Mouse (Mus musculus): Measurements from ENCODE around the gene Slit1. TPM values are rescaled to one million over a fixed set of nuclear protein-coding genes. Genes with fewer than 3 reads are reported as not detected.

Slit1 gene
- polyA plus RNA-seq, 1 experiment from 2014 or later: 0.35 TPM

- no peak overlapping the region for H3K4me3 ChIP-seq (ENCODE audit: low read depth, low read length)
- TF ChIP-seq CTCF (IDR thresholded peaks at IDR 0.05; ENCODE audit: low read depth): no peak
- 72% methylated on average over 11 of the region's 11 CpGs for WGBS
- no peaks in the 10 kb centered on the region for H3K4me1 ChIP-seq (replicated peaks; ENCODE audit: control insufficient read depth, insufficient read depth, low read length)
- H3K27ac ChIP-seq (ENCODE audit: low read depth, low read length): no peak overlapping the region
- no peaks in the 10 kb centered on the region for H3K9me3 ChIP-seq (ENCODE audit: control insufficient read depth)
- H3K36me3 ChIP-seq (ENCODE audit: control insufficient read depth, insufficient read depth): no peaks in the 10 kb centered on the region
- ATAC-seq: no peak
- H3K4me2 ChIP-seq (replicated peaks; ENCODE audit: low read depth): no peak overlapping the region
- H3K27me3 ChIP-seq (replicated peaks; ENCODE audit: control insufficient read depth, insufficient read depth, low read length): no peaks in the 10 kb centered on the region
- no peak overlapping the region for H3K9ac ChIP-seq (ENCODE audit: low read depth, low read length)
Observed at GRCm38 (mm10) chr19:41615606-41616224, 127.8 kb downstream of the Slit1 start.

GRCm38 (mm10) chr19:41613325-41614087 lies 130.0 kb downstream of the Slit1 start:
- WGBS: 46% methylated on average over 16 of the region's 16 CpGs

GRCm38 (mm10) chr19:41611683-41612082 lies 131.8 kb downstream of the Slit1 start:
- no peaks in the 10 kb centered on the region for H3K27me3 ChIP-seq (replicated peaks; ENCODE audit: control insufficient read depth, insufficient read depth, low read length)
- H3K9ac ChIP-seq (ENCODE audit: low read depth, low read length): no peak overlapping the region
- no peak overlapping the region for H3K27ac ChIP-seq (ENCODE audit: low read depth, low read length)
- H3K36me3 ChIP-seq (ENCODE audit: control insufficient read depth, insufficient read depth): no peaks in the 10 kb centered on the region
- H3K4me1 ChIP-seq (replicated peaks; ENCODE audit: control insufficient read depth, insufficient read depth, low read length): no peaks in the 10 kb centered on the region
- ATAC-seq: no peak
- 72% methylated on average over 6 of the region's 6 CpGs for WGBS
- no peak overlapping the region for H3K4me2 ChIP-seq (replicated peaks; ENCODE audit: low read depth)
- no peak for TF ChIP-seq CTCF (IDR thresholded peaks at IDR 0.05; ENCODE audit: low read depth)
- no peak overlapping the region for H3K4me3 ChIP-seq (ENCODE audit: low read depth, low read length)
- no peaks in the 10 kb centered on the region for H3K9me3 ChIP-seq (ENCODE audit: control insufficient read depth)

More at GRCm38 (mm10) chr19:41613325-41614087, 130.0 kb downstream of the Slit1 start:
- Histone ChIP-seq H3K36me3 (ENCODE audit: control insufficient read depth, insufficient read depth) (no peaks in the 10 kb centered on the region), H3K4me3 (ENCODE audit: low read depth, low read length) (no peak overlapping the region), H3K4me1 (replicated peaks; ENCODE audit: control insufficient read depth, insufficient read depth, low read length) (no peaks in the 10 kb centered on the region), H3K27ac (ENCODE audit: low read depth, low read length) (no peak overlapping the region), H3K9me3 (ENCODE audit: control insufficient read depth) (no peaks in the 10 kb centered on the region), H3K27me3 (replicated peaks; ENCODE audit: control insufficient read depth, insufficient read depth, low read length) (no peaks in the 10 kb centered on the region), H3K4me2 (replicated peaks; ENCODE audit: low read depth) (no peak overlapping the region), H3K9ac (ENCODE audit: low read depth, low read length) (no peak overlapping the region)
- ATAC-seq: no peak
- TF ChIP-seq CTCF (IDR thresholded peaks at IDR 0.05; ENCODE audit: low read depth): no peak

GRCm38 (mm10) chr19:41606208-41606987 lies 137.1 kb downstream of the Slit1 start:
- H3K4me2 ChIP-seq (replicated peaks; ENCODE audit: low read depth): no peak overlapping the region
- H3K9me3 ChIP-seq (ENCODE audit: control insufficient read depth): no peaks in the 10 kb centered on the region
- H3K27ac ChIP-seq (ENCODE audit: low read depth, low read length): no peak overlapping the region; the same call in 1 of the 2 replicates
- 72% methylated on average over 10 of the region's 10 CpGs for WGBS
- H3K9ac ChIP-seq (ENCODE audit: low read depth, low read length): no peak overlapping the region
- 0 out of 2 replicates have a peak, but pooled peaks cover 4% of the 10 kb centered on the region for H3K4me1 ChIP-seq (replicated peaks; ENCODE audit: control insufficient read depth, insufficient read depth, low read length)
- H3K4me3 ChIP-seq (ENCODE audit: low read depth, low read length): no peak overlapping the region
- ATAC-seq: peak; percentile 31; the same call in 1 of the 2 replicates
- no peaks in the 10 kb centered on the region for H3K36me3 ChIP-seq (ENCODE audit: control insufficient read depth, insufficient read depth)
- TF ChIP-seq CTCF (IDR thresholded peaks at IDR 0.05; ENCODE audit: low read depth): no peak
- no peaks in the 10 kb centered on the region for H3K27me3 ChIP-seq (replicated peaks; ENCODE audit: control insufficient read depth, insufficient read depth, low read length)

GRCm38 (mm10) chr19:41600647-41601046 lies 142.8 kb downstream of the Slit1 start:
- no peak for TF ChIP-seq CTCF (IDR thresholded peaks at IDR 0.05; ENCODE audit: low read depth)
- no peak overlapping the region for H3K27ac ChIP-seq (ENCODE audit: low read depth, low read length)
- H3K4me3 ChIP-seq (ENCODE audit: low read depth, low read length): no peak overlapping the region
- H3K9ac ChIP-seq (ENCODE audit: low read depth, low read length): no peak overlapping the region
- ATAC-seq: no peak
- H3K27me3 ChIP-seq (replicated peaks; ENCODE audit: control insufficient read depth, insufficient read depth, low read length): no peaks in the 10 kb centered on the region
- H3K36me3 ChIP-seq (ENCODE audit: control insufficient read depth, insufficient read depth): no peaks in the 10 kb centered on the region
- WGBS: 74% methylated on average over 11 of the region's 11 CpGs
- no peak overlapping the region for H3K4me2 ChIP-seq (replicated peaks; ENCODE audit: low read depth)
- H3K9me3 ChIP-seq (ENCODE audit: control insufficient read depth): no peaks in the 10 kb centered on the region
- 0 out of 2 replicates have a peak, but pooled peaks cover 4% of the 10 kb centered on the region for H3K4me1 ChIP-seq (replicated peaks; ENCODE audit: control insufficient read depth, insufficient read depth, low read length)

Data from intestine, postnatal 0 days (tissue).